Mouse (Mus musculus): ENCODE measurements around the gene Erbb3.

- TF ChIP-seq CTCF (IDR thresholded peaks at IDR 0.05; ENCODE audit: insufficient read depth, low read length) (no peak), POLR2A (IDR thresholded peaks at IDR 0.05; ENCODE audit: borderline replicate concordance, extremely low read depth, low read depth, low read length) (no peak)
Measured at GRCm38 (mm10) chr10:128625287-128625894, 35.9 kb upstream of the Erbb3 start.

All from lung, adult 2 months (tissue).